Mouse (Mus musculus): ENCODE data around the gene Asprv1.

The Asprv1 gene

GRCm38 (mm10) chr6:86665560-86666307 lies 37.8 kb downstream of the Asprv1 start:
- no peak for DNase-seq (ENCODE audit: low read depth, low spot score)

GRCm38 (mm10) chr6:86667061-86667460 lies 39.1 kb downstream of the Asprv1 start:
- no peak for DNase-seq (ENCODE audit: low read depth, low spot score)

GRCm38 (mm10) chr6:86668580-86669239 lies 40.7 kb downstream of the Asprv1 start, which contains the start of gene Mxd1:
Mxd1 (minus strand) TSS chr6:86669161.
- DNase-seq (ENCODE audit: low read depth, low spot score), result no peak

- DNase-seq (ENCODE audit: low read depth, low spot score), result peak; percentile 99
Measured at GRCm38 (mm10) chr6:86669240-86669727, 41.3 kb downstream of the Asprv1 start.

DNA sequence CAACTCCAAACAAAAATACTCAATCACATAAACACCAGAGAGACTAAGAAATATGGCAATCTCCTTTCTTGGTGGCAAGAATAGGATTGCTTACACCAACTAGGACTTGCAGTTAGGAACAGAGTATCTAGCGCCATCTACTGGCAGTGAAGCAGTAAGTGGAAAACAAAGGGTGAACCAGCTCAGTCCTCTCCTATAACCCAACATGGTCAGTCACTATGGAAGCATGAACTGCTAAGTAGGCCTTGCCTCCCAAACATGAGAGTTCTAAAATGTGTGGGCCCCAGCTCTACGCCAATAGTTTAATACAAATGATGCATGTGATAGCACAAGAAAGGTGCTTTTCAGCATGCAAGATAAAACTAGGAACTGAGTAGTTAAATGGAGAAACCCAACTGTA lies 42.9 kb downstream of the Asprv1 start:
- peak; percentile 82 for DNase-seq (ENCODE audit: low read depth, low spot score)

- DNase-seq (ENCODE audit: low read depth, low spot score), result no peak
Measured at GRCm38 (mm10) chr6:86678341-86678740, 50.4 kb downstream of the Asprv1 start.
